Mouse (Mus musculus) urinary bladder, postnatal 4 days (tissue): ENCODE data around the gene Syngr3.
"Not testable (repeated sequence)": the region's sequence is repeated elsewhere in the genome, so short reads cannot be mapped to it uniquely, and the experiment has no call there.

Source experiments
- DNase-seq, 2 experiments: peaks; one replicate each; pipeline ENCODE4 v3.0.0; 2021 to 2022; ENCODE audit warnings: low spot score in 2 of 2

The Syngr3 gene

DNA sequence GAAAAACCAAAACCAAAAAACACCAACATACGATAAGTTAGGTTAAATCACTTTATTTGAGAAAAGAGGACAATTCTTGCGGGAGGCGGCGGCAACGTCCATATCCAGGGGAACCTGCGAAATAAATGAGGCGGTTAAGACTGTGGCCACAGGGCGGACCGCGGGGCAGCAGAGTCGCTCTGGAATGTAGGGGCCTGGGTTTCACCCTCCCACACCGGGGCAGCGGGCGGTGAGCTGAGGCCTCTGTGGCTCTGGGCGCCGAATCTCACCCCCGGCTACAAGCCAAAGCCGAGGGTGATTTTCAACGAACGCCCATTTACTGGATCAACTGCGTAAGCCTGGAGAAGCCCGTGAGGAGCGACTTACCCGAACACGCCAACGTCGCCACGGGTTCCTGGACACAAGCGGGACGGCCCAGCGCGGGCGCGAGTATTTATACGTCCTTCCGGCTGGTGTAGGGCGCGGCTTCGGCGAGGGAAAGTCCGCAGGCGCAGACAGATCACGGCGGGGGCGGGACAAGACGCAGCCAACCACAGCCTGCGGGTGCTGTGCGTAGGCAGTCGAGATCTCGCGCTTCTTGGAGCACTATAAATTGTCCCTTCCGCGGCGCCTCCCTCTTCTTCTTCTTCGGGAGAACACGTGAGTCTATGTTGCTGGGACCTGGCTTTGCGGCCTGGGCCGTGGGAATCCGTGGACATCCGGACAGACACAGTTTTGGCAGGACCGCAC is 29.9 kb upstream of the Syngr3 start:
- peak; percentile 98 to 99 for DNase-seq

- DNase-seq = not testable (repeated sequence)
These were observed 29.2 kb upstream of the Syngr3 start for GRCm38 (mm10) chr17:24718938-24719337.

GRCm38 (mm10) chr17:24717943-24718342 is 28.2 kb upstream of the Syngr3 start, which contains the start of the genes Rnf151 and Rps2:
TSS of gene Rnf151 (minus strand) at chr17:24718063.
TSS of gene Rps2 (plus strand) at chr17:24718116.
- no peak for DNase-seq

- DNase-seq = no peak
These were observed 26.5 kb upstream of the Syngr3 start for GRCm38 (mm10) chr17:24716166-24716682.

DNA sequence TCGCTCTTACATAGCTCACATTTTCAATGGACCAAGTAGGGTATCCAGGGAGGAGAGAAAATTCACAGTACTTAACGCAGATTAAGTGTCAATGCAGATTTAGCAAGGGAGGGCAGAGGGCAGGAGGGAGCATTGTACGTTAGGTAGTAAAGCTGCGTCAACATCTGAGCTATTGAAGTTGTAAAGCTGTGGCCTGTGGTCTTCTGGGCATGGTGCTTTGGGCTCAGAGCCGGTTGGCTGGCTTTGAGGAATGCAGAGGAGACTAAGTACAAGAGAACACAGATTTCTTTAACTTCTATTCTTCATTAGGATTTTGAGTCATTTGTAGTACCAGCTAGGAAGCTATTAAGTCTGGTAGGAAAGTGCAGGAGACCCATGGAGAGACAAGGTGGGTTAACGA is 25.8 kb upstream of the Syngr3 start:
- no peak for DNase-seq

GRCm38 (mm10) chr17:24708646-24709045 is 18.9 kb upstream of the Syngr3 start:
- DNase-seq = no peak

- no peak for DNase-seq
These were observed 18.2 kb upstream of the Syngr3 start for GRCm38 (mm10) chr17:24707801-24708425.

- DNase-seq = peak; percentile 87 to 94
These were observed 17.4 kb upstream of the Syngr3 start, which contains the start of gene Tbl3 for GRCm38 (mm10) chr17:24706982-24707800. TSS of gene Tbl3 (minus strand) at chr17:24707660.

DNA sequence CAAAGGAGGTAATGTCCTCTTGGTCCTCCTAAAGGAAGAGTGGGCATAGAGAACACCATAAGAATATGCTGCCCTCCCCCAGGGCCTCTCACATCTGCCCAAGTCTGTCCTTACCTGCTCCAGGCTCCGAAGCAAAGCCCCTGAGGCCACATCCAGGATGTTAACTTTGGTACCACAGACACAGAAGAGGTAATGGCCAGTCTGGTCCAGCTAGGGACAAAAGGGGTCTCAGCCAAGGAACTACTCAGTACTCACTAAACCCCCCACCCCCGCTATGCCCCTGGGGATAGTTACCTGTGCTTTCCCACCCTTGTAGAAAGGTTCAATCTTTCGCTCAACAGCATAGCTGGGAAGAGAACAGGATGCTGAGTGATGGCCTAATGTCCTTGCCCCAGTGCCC is 16.1 kb upstream of the Syngr3 start:
- no peak for DNase-seq

GRCm38 (mm10) chr17:24701251-24701650 is 11.5 kb upstream of the Syngr3 start:
- DNase-seq = no peak

- no peak for DNase-seq
These were observed 9.7 kb upstream of the Syngr3 start for GRCm38 (mm10) chr17:24699473-24699872.

- DNase-seq = no peak
These were observed 9.0 kb upstream of the Syngr3 start for GRCm38 (mm10) chr17:24698715-24699114.

GRCm38 (mm10) chr17:24697985-24698384 is 8.2 kb upstream of the Syngr3 start:
- no peak for DNase-seq

DNA sequence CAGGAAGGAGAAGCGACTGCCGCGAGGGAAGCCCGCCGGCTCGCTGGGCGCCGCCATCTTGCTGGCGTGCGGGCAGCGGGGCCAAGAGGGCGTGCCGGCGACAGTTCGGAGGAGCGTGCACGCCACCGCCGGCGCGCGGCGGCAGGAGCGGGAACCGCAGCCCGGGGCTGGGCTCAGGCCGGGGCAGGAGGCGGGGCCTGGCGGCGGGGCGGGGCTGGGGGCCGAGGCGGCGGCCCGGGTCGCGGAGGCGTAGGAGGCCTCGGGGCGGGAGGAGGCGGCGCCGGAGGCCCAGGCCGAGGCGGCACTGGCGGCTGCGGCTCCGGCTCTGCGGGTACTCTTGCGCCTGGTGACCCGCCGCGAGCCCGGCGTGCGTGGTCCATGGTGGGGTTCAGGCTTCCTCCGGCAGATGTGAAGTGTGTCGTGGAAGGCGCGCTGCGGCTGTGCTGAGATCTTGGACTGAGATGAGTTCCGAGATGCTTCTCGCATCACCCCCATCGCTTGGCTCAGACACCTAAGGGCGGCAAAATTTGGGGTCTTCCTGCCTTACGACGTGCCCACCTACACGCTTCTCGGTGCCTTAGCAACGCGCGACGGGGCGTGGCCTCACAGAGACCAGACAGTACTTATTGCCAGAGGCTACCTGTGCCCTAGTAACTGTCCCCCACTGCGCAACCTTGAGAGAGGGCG is 6.4 kb upstream of the Syngr3 start, which contains the start of the genes Gfer and Noxo1:
Gene Gfer, minus strand, starts transcription at position 146 of the 687 bp plus-strand sequence.
Gene Noxo1, plus strand, starts transcription at position 224 of the 687 bp plus-strand sequence.
- DNase-seq = peak; percentile 86 to 88

- DNase-seq = no peak
These were observed 5.7 kb upstream of the Syngr3 start for GRCm38 (mm10) chr17:24695326-24696010.

GRCm38 (mm10) chr17:24692385-24692784 is 2.6 kb upstream of the Syngr3 start:
- no peak for DNase-seq

DNA sequence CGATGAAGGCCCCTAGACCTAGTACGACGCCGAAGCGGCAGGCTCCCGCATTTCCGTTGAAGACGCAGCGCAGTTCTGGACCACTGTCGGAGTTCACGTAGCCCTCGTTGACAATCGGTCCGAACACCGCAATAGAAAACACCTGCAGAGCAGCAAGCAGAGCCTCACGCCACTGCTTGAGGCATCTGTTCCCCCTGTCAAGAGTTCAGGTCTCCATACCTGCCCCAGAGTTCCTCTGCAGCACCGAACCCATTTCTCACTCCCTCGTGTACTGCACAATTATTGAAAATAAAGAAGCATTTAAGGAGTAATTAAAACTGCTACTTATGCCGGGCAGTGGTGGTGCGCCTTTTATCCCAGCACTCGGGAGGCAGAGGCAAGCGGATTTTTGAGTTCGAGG is 2.2 kb downstream of the Syngr3 start:
- no peak for DNase-seq

GRCm38 (mm10) chr17:24687146-24687595 is 2.6 kb downstream of the Syngr3 start:
- DNase-seq = no peak

DNA sequence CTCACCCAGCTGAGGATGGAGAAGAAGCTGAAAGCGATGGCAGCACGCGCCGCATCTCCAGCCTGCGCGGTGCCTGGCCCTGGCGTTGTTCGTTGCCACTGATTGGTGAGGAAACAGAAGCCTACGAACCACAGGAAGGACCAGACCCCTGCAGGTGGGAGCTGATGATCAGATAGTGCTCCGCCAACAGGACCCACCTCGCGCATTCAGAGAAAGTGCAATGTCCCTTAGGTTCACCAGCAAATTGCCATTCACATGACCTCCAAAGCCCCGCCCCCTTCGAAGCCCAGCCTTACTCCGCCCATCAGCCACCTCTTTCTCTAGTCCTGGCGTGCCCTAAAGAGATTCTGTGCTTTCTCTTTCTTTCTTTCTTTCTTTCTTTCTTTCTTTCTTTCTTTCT is 3.2 kb downstream of the Syngr3 start:
- no peak for DNase-seq

DNA sequence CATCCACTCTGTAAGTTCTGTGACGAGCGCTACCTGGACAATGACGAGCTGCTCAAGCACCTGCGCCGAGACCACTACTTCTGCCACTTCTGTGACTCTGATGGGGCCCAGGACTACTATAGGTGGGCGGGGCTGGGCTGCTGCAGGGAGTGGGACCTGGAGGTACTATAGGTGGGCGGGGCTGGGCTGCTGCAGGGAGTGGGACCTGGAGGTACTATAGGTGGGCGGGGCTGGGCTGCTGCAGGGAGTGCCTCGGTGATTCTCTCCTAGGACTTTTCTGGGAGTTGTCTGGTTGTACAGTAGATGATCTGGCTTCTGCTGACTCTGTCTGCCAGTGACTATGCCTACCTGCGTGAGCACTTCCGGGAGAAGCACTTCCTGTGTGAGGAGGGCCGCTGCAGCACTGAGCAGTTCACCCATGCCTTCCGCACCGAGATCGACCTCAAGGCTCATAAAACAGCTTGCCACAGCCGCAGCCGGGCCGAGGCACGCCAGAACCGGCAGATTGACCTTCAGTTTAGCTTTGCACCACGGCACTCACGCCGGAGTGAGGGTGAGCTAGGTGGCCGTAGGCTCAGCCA is 12.2 kb downstream of the Syngr3 start:
- no peak for DNase-seq
